Mouse (Mus musculus) CH12.LX (cell line): ENCODE results near the gene 9930021J03Rik. TPM values are rescaled to one million over a fixed set of nuclear protein-coding genes. Genes with fewer than 3 reads are reported as not detected.

Experiments
- DNase-seq: peaks from one replicate; pipeline ENCODE4 v3.0.0-alpha.2; 2013; ENCODE audit errors: extremely low read depth
- H3K27ac ChIP-seq: 2 replicates; pipeline ENCODE4 v1.5.1; 2012; ENCODE audit warnings: low read depth, mild to moderate bottlenecking, control low read depth, moderate library complexity; ENCODE audit not compliant: insufficient read depth
- H3K27me3 ChIP-seq: replicated peaks from 2 replicates; pipeline ENCODE3; 2012; ENCODE audit warnings: inconsistent platforms
- H3K36me3 ChIP-seq, 2 experiments: replicated peaks in 1 of 2; 2 replicates each; pipeline versions ENCODE3 to v1.6.1; 2012; ENCODE audit warnings: inconsistent platforms in 1 of 2, low read length in 1 of 2, mild to moderate bottlenecking in 1 of 2, mixed read lengths in 1 of 2, moderate library complexity in 1 of 2; ENCODE audit not compliant: control insufficient read depth in 1 of 2, insufficient read depth in 1 of 2
- H3K4me1 ChIP-seq, 2 experiments: 2 replicates each; pipeline ENCODE4 v1.6.1; 2012; ENCODE audit warnings: inconsistent platforms in 1 of 2, moderate library complexity in 1 of 2; ENCODE audit not compliant: insufficient read depth in 2 of 2, control insufficient read depth in 1 of 2
- H3K4me2 ChIP-seq: 2 replicates; pipeline ENCODE4 v1.6.1; 2012; ENCODE audit warnings: low read depth, mild to moderate bottlenecking, control low read depth; ENCODE audit not compliant: poor library complexity, insufficient read depth, severe bottlenecking
- H3K4me3 ChIP-seq, 3 experiments: fragments of 150-350 bp in 1 of 3; sonication (generic) in 1 of 3; replicated peaks in 1 of 3; 2 replicates each; pipeline versions ENCODE3 to v1.5.1; 2011 to 2012; ENCODE audit warnings: low read depth in 2 of 3, low read length in 2 of 3, mild to moderate bottlenecking in 2 of 3, moderate library complexity in 2 of 3, control low read depth in 1 of 3, improper control_type of control experiment in 1 of 3, inconsistent platforms in 1 of 3, mixed read lengths in 1 of 3; ENCODE audit not compliant: poor library complexity in 1 of 3
- H3K79me2 ChIP-seq: replicated peaks from 2 replicates; pipeline ENCODE4 v1.6.1; 2012; ENCODE audit warnings: mild to moderate bottlenecking, moderate library complexity; ENCODE audit not compliant: control insufficient read depth, poor library complexity, insufficient read depth, severe bottlenecking; ENCODE audit errors: extremely low read depth
- H3K9ac ChIP-seq: 2 replicates; pipeline ENCODE4 v1.6.1; 2012; ENCODE audit warnings: low read depth, mild to moderate bottlenecking, control low read depth, moderate library complexity; ENCODE audit not compliant: insufficient read depth
- H3K9me3 ChIP-seq: replicated peaks from 2 replicates; pipeline ENCODE3; 2012; ENCODE audit warnings: low read length, inconsistent platforms, mixed read lengths
- BHLHE40 ChIP-seq: IDR thresholded peaks from 2 replicates; pipeline ENCODE4 v1.6.1; 2011; ENCODE audit warnings: mild to moderate bottlenecking, low read depth, low read length, improper control_type of control experiment
- CHD2 ChIP-seq: IDR thresholded peaks from 2 replicates; pipeline ENCODE4 v1.6.1; 2011; ENCODE audit warnings: low read length, improper control_type of control experiment
- EP300 ChIP-seq: IDR thresholded peaks from 2 replicates; pipeline ENCODE4 v1.6.1; 2011; ENCODE audit warnings: low read length, improper control_type of control experiment
- IRF4 ChIP-seq: IDR thresholded peaks from 2 replicates; pipeline ENCODE4 v1.6.1; 2014; ENCODE audit warnings: low read depth, mild to moderate bottlenecking, inconsistent platforms, low read length, improper control_type of control experiment
- JUN ChIP-seq: IDR thresholded peaks from 2 replicates; pipeline ENCODE4 v1.6.1; 2011; ENCODE audit warnings: low read depth, mild to moderate bottlenecking, low read length, improper control_type of control experiment, moderate library complexity; ENCODE audit not compliant: insufficient read depth
- JUND ChIP-seq: conservative IDR thresholded peaks from 2 replicates; pipeline ENCODE4 v1.6.1; 2011; ENCODE audit warnings: low read depth, low read length, improper control_type of control experiment
- MAFK ChIP-seq: IDR thresholded peaks from 2 replicates; pipeline ENCODE4 v1.6.1; 2011; ENCODE audit warnings: low read length, improper control_type of control experiment; ENCODE audit not compliant: insufficient replicate concordance
- MAZ ChIP-seq: IDR thresholded peaks from 2 replicates; pipeline ENCODE4 v1.6.1; 2012; ENCODE audit warnings: low read depth, mild to moderate bottlenecking, inconsistent platforms, low read length, improper control_type of control experiment, moderate library complexity
- MEF2A ChIP-seq: IDR thresholded peaks from 2 replicates; pipeline ENCODE4 v1.6.1; 2014; ENCODE audit warnings: low read depth, mild to moderate bottlenecking, inconsistent platforms, low read length, improper control_type of control experiment, borderline replicate concordance
- MXI1 ChIP-seq: IDR thresholded peaks from 2 replicates; pipeline ENCODE4 v1.6.1; 2011; ENCODE audit warnings: mild to moderate bottlenecking, low read depth, low read length, improper control_type of control experiment
- NRF1 ChIP-seq: IDR thresholded peaks from 2 replicates; pipeline ENCODE4 v1.6.1; 2014; ENCODE audit warnings: low read depth, mild to moderate bottlenecking, inconsistent platforms, low read length, improper control_type of control experiment, moderate library complexity
- POLR2AphosphoS2 ChIP-seq: IDR thresholded peaks from 2 replicates; pipeline ENCODE4 v1.6.1; 2011; ENCODE audit warnings: low read depth, low read length, improper control_type of control experiment
- SMC3 ChIP-seq: IDR thresholded peaks from 2 replicates; pipeline ENCODE4 v1.6.1; 2011; ENCODE audit warnings: low read depth, low read length, improper control_type of control experiment
- TBP ChIP-seq: conservative IDR thresholded peaks from 2 replicates; pipeline ENCODE4 v1.6.1; 2011; ENCODE audit warnings: low read depth, low read length, improper control_type of control experiment
- TCF12 ChIP-seq: IDR thresholded peaks from 2 replicates; pipeline ENCODE4 v1.6.1; 2014; ENCODE audit warnings: low read depth, mild to moderate bottlenecking, inconsistent platforms, low read length, improper control_type of control experiment
- UBTF ChIP-seq: IDR thresholded peaks from 2 replicates; pipeline ENCODE4 v1.6.1; 2012; ENCODE audit warnings: low read depth, mild to moderate bottlenecking, inconsistent platforms, low read length, improper control_type of control experiment, moderate library complexity
- USF2 ChIP-seq: conservative IDR thresholded peaks from 2 replicates; pipeline ENCODE4 v1.6.1; 2011; ENCODE audit warnings: low read depth, low read length, improper control_type of control experiment
- ZKSCAN1 ChIP-seq: IDR thresholded peaks from 2 replicates; pipeline ENCODE4 v1.6.1; 2012; ENCODE audit warnings: low read depth, inconsistent platforms, low read length, improper control_type of control experiment, borderline replicate concordance
- dilution Hi-C: fragments of 300-500 bp; cut with MboI; formaldehyde crosslinking; loops from 2 replicates; pipeline ENCODE4 v1.14.3; 2020; ENCODE audit warnings: low sequenced_read_pairs; ENCODE audit not compliant: extremely low pct_unique_long_range_greater_than_20kb, extremely low pct_ligation_motif_present
- in situ Hi-C: fragments of 300-500 bp; cut with MboI; formaldehyde crosslinking; loops from 3 replicates; pipeline ENCODE4 v1.14.3; 2019; ENCODE audit warnings: low sequenced_read_pairs, low pct_ligation_motif_present, low pct_unique_long_range_greater_than_20kb, mixed read lengths
- polyA plus RNA-seq: library from polyadenylated mRNA; unstranded; fragments of >175 nt; gene quantifications from 2 replicates; pipeline ENCODE4 v1.2.1, GENCODE M21; 2012; ENCODE audit warnings: low read depth; ENCODE audit not compliant: insufficient read length
- total RNA-seq, 2 experiments: library from RNA; depleted of rRNA; stranded (reverse); fragments of 300-350 nt in 1 of 2; fragments of >200 nt in 1 of 2; gene quantifications; 2 replicates each; pipeline ENCODE4 v1.2.3; 2012 to 2014

The 9930021J03Rik gene
- total and polyA plus RNA-seq, 3 experiments, result 4.2 to 8.7 (median 7.8) TPM

DNA sequence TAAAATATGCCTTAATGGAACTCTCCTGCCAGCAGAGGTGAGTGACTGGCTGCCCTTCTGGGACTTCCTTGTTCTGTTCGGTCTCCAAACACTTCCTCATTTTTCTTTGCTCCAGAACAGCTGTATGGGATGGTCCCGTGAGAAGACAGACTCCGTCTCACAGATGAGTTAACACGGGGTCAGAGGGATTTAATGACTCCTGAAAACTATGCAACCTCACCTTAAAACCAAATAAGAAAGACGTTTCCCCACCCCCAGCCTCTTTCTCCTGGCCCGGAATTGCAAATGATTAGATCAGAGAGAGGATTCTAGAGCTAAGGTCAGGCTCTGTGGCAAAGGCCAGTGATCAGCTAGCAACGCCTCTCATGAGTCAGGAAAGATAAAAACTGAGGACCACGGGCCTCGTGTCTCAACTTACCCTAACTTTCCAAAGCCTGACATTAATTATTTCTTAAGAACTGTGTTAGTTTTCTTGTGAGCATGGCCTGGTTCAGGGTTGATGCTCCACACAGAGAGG is 130.2 kb downstream of the 9930021J03Rik start:
- Histone ChIP-seq H3K9ac (no peak overlapping the region), H3K36me3 (no peaks in the 10 kb centered on the region), H3K4me2 (no peak overlapping the region), H3K79me2 (no peaks in the 10 kb centered on the region), H3K27ac (no peak overlapping the region), H3K4me1 (peaks cover 0 to 23% of the 10 kb centered on the region in 2 experiments; a peak in 2 of 4 replicates), H3K9me3 (no peaks in the 10 kb centered on the region), H3K27me3 (no peaks in the 10 kb centered on the region), H3K4me3 (no peak overlapping the region)
- dilution Hi-C loops (no loop called here), in situ Hi-C loops (loop anchor here (10.0 kb wide), 2 partner anchors 139 to 439 kb away; partner anchors contain the start of gene Ranbp6)
- no peak for DNase-seq
- TF ChIP-seq USF2 (no peak), JUN (no peak), BHLHE40 (peak; percentile 29; the same call in 1 of the 2 replicates), IRF4 (no peak)

- dilution Hi-C loops, result no loop called here
- no peak for DNase-seq
- Histone ChIP-seq H3K4me3 (no peak overlapping the region), H3K9me3 (no peaks in the 10 kb centered on the region), H3K27ac (no peak overlapping the region), H3K79me2 (no peaks in the 10 kb centered on the region), H3K36me3 (no peaks in the 10 kb centered on the region), H3K4me1 (peaks cover 0 to 23% of the 10 kb centered on the region in 2 experiments; a peak in 2 of 4 replicates)
- no peak for TF ChIP-seq ZKSCAN1
- no peak for TF ChIP-seq MXI1
- no peak for TF ChIP-seq NRF1
- TF ChIP-seq POLR2AphosphoS2, result no peak
- no peak for TF ChIP-seq UBTF
- no peak for TF ChIP-seq JUND
- TF ChIP-seq TBP, result no peak
- TF ChIP-seq MAFK, result no peak
- TF ChIP-seq EP300, result no peak
- no peak for TF ChIP-seq MEF2A
- no peak for TF ChIP-seq CHD2
- no peak for TF ChIP-seq TCF12
- TF ChIP-seq MAZ, result no peak
- no peak for TF ChIP-seq USF2
- TF ChIP-seq JUN, result no peak
- TF ChIP-seq SMC3, result no peak
- TF ChIP-seq, all 38 proteins: peak for 0
- in situ Hi-C loops, result loop anchor here (10.0 kb wide), 2 partner anchors 140 to 440 kb away; partner anchors contain the start of gene Ranbp6
- Histone ChIP-seq H3K9ac (no peak overlapping the region), H3K4me2 (no peak overlapping the region), H3K27me3 (no peaks in the 10 kb centered on the region)
Measured at GRCm38 (mm10) chr19:29674946-29675345, 130.8 kb downstream of the 9930021J03Rik start.
